Mouse (Mus musculus) liver, embryonic 14.5 days (tissue): ENCODE results near the gene Fam81a. TPM values are rescaled to one million over a fixed set of nuclear protein-coding genes. Genes with fewer than 3 reads are reported as not detected.

Source experiments
- ATAC-seq: fragments of 200-750 bp; cut with Nextera tagmentation; 2 replicates; pipeline ENCODE4 v1.8.0; 2017; ENCODE audit warnings: moderate number of reproducible peaks, mild to moderate bottlenecking, moderate library complexity; ENCODE audit not compliant: insufficient read depth
- DNase-seq, 3 experiments: peaks; one replicate each; pipeline ENCODE4 v3.0.0-alpha.2; 2012 to 2013; ENCODE audit warnings: low read depth in 3 of 3, low spot score in 3 of 3
- H3K27ac ChIP-seq: fragments of 300-500 bp; sonication (generic); 2 replicates; pipeline ENCODE4 v1.5.1; 2014; ENCODE audit warnings: moderate library complexity, mild to moderate bottlenecking, control low read depth, inconsistent platforms
- H3K27me3 ChIP-seq: fragments of 300-500 bp; sonication (generic); 2 replicates; pipeline ENCODE4 v1.6.1; 2014; ENCODE audit warnings: mild to moderate bottlenecking, low read length, moderate library complexity; ENCODE audit not compliant: control insufficient read depth, insufficient read depth
- H3K36me3 ChIP-seq: fragments of 300-500 bp; sonication (generic); replicated peaks from 2 replicates; pipeline ENCODE4 v1.6.1; 2014; ENCODE audit warnings: low read depth; ENCODE audit not compliant: control insufficient read depth, insufficient read depth
- H3K4me1 ChIP-seq, 2 experiments: fragments of 200-500 bp in 1 of 2; fragments of 300-500 bp in 1 of 2; sonication (generic) in 1 of 2; replicated peaks; 2 replicates each; pipeline ENCODE4 v1.6.1; 2012 to 2014; ENCODE audit warnings: antibody characterized with exemption in 1 of 2, inconsistent platforms in 1 of 2, low read length in 1 of 2; ENCODE audit not compliant: control insufficient read depth in 2 of 2, insufficient read depth in 2 of 2
- H3K4me2 ChIP-seq: fragments of 300-500 bp; sonication (generic); 2 replicates; pipeline ENCODE4 v1.6.1; 2014; ENCODE audit warnings: low read depth, mild to moderate bottlenecking, control low read depth, moderate library complexity
- H3K4me3 ChIP-seq, 2 experiments: fragments of 200-500 bp in 1 of 2; fragments of 300-500 bp in 1 of 2; sonication (generic) in 1 of 2; 2 replicates each; pipeline ENCODE4 v1.5.1; 2012 to 2014; ENCODE audit warnings: low read depth in 2 of 2, low read length in 2 of 2, mild to moderate bottlenecking in 2 of 2, control low read depth in 1 of 2, inconsistent platforms in 1 of 2, moderate library complexity in 1 of 2; ENCODE audit not compliant: insufficient read depth in 1 of 2
- H3K9ac ChIP-seq: fragments of 300-500 bp; sonication (generic); replicated peaks from 2 replicates; pipeline ENCODE4 v1.6.1; 2014; ENCODE audit warnings: mild to moderate bottlenecking, control low read depth, moderate library complexity
- H3K9me3 ChIP-seq: fragments of 300-500 bp; sonication (generic); 2 replicates; pipeline ENCODE4 v1.6.1; 2016; ENCODE audit warnings: low read length, mixed read lengths; ENCODE audit not compliant: control insufficient read depth
- CTCF ChIP-seq: IDR thresholded peaks from 2 replicates; pipeline ENCODE4 v1.5.1; 2016; ENCODE audit warnings: antibody characterized with exemption, low read depth, control low read depth
- EP300 ChIP-seq: IDR thresholded peaks from 2 replicates; pipeline ENCODE4 v1.6.1; 2016; ENCODE audit warnings: antibody characterized with exemption, low read depth
- WGBS: fragments of 180-500 bp; shearing (Covaris S2); extraction: QIAGEN DNeasy Blood & Tissue Kit; methylation state at CpG from one replicate; pipeline ENCODE4 v1.1.7; 2014; ENCODE audit not compliant: insufficient replicate concordance; 5-methylcytosine and 5-hydroxymethylcytosine counted together
- polyA plus RNA-seq, 2 experiments: library from polyadenylated mRNA; depleted of rRNA in 1 of 2; stranded (reverse) in 1 of 2; unstranded in 1 of 2; fragments of >200 nt; fragmentation: Nextera tagmentation in 1 of 2; extraction: Ambion mirVana in 1 of 2; gene quantifications; 2 replicates each; pipeline versions ENCODE4 v1.2.1 to v1.2.3; 2012 to 2014

The Fam81a gene
- polyA plus RNA-seq, 2 experiments: 0.36 to 0.47 TPM

- no peak overlapping the region for H3K4me2 ChIP-seq
- no peaks in the 10 kb centered on the region for H3K4me1 ChIP-seq
- WGBS: 63% methylated on average over 5 of the region's 5 CpGs
- DNase-seq (no peak), ATAC-seq (no peak)
- H3K9ac ChIP-seq: no peak overlapping the region
- H3K27ac ChIP-seq: no peak overlapping the region
- no peak overlapping the region for H3K4me3 ChIP-seq
- H3K27me3 ChIP-seq: no peaks in the 10 kb centered on the region
- TF ChIP-seq CTCF (no peak), EP300 (no peak)
- H3K9me3 ChIP-seq: no peaks in the 10 kb centered on the region
- no peaks in the 10 kb centered on the region for H3K36me3 ChIP-seq
These were observed 11.6 kb downstream of the Fam81a start for GRCm38 (mm10) chr9:70130786-70131185.

- no peaks in the 10 kb centered on the region for H3K4me1 ChIP-seq
- TF ChIP-seq EP300 (no peak), CTCF (no peak)
- DNase-seq (no peak), ATAC-seq (no peak)
- no peaks in the 10 kb centered on the region for H3K36me3 ChIP-seq
- no peak overlapping the region for H3K4me2 ChIP-seq
- no peak overlapping the region for H3K27ac ChIP-seq
- H3K9me3 ChIP-seq: no peaks in the 10 kb centered on the region
- 12% methylated on average over 10 of the region's 10 CpGs for WGBS
- no peaks in the 10 kb centered on the region for H3K27me3 ChIP-seq
- no peak overlapping the region for H3K9ac ChIP-seq
- no peak overlapping the region for H3K4me3 ChIP-seq
These were observed 30.5 kb downstream of the Fam81a start for GRCm38 (mm10) chr9:70111869-70112286.

GRCm38 (mm10) chr9:70110871-70111270, 31.5 kb downstream of the Fam81a start:
- H3K9ac ChIP-seq: no peak overlapping the region
- no peaks in the 10 kb centered on the region for H3K4me1 ChIP-seq
- no peaks in the 10 kb centered on the region for H3K27me3 ChIP-seq
- H3K36me3 ChIP-seq: no peaks in the 10 kb centered on the region
- no peak overlapping the region for H3K4me3 ChIP-seq
- no peak overlapping the region for H3K4me2 ChIP-seq
- 56% methylated on average over 7 of the region's 7 CpGs for WGBS
- H3K27ac ChIP-seq: no peak overlapping the region
- DNase-seq: no peak
- H3K9me3 ChIP-seq: no peaks in the 10 kb centered on the region
- TF ChIP-seq CTCF: no peak
- TF ChIP-seq EP300: no peak
- no peak for ATAC-seq

- no peaks in the 10 kb centered on the region for H3K9me3 ChIP-seq
- H3K27ac ChIP-seq: no peak overlapping the region
- no peak overlapping the region for H3K4me2 ChIP-seq
- no peaks in the 10 kb centered on the region for H3K27me3 ChIP-seq
- H3K4me3 ChIP-seq: no peak overlapping the region
- DNase-seq (peak; percentile 23 to 42 (median 29)), ATAC-seq (no peak)
- H3K9ac ChIP-seq: no peak overlapping the region
- WGBS: 11% methylated on average over 3 of the region's 3 CpGs
- TF ChIP-seq EP300 (no peak), CTCF (peak; percentile 85)
- H3K36me3 ChIP-seq: no peaks in the 10 kb centered on the region
- no peaks in the 10 kb centered on the region for H3K4me1 ChIP-seq
These were observed 33.1 kb downstream of the Fam81a start for GRCm38 (mm10) chr9:70109279-70109678.

GRCm38 (mm10) chr9:70108151-70108550, 34.2 kb downstream of the Fam81a start:
- Histone ChIP-seq H3K4me1 (no peaks in the 10 kb centered on the region), H3K9ac (no peak overlapping the region), H3K36me3 (no peaks in the 10 kb centered on the region), H3K4me3 (no peak overlapping the region), H3K27me3 (no peaks in the 10 kb centered on the region), H3K27ac (no peak overlapping the region), H3K9me3 (no peaks in the 10 kb centered on the region), H3K4me2 (no peak overlapping the region)
- DNase-seq: no peak
- WGBS: 50% methylated on average over 5 of the region's 5 CpGs
- ATAC-seq: no peak
- TF ChIP-seq CTCF (no peak), EP300 (no peak)

GRCm38 (mm10) chr9:70105573-70105972, 36.8 kb downstream of the Fam81a start:
- H3K27ac ChIP-seq: no peak overlapping the region
- H3K27me3 ChIP-seq: no peaks in the 10 kb centered on the region
- no peaks in the 10 kb centered on the region for H3K4me1 ChIP-seq
- DNase-seq (no peak), ATAC-seq (no peak)
- H3K9ac ChIP-seq: no peak overlapping the region
- H3K9me3 ChIP-seq: no peaks in the 10 kb centered on the region
- WGBS: 46% methylated on average over 5 of the region's 5 CpGs
- H3K4me2 ChIP-seq: no peak overlapping the region
- no peaks in the 10 kb centered on the region for H3K36me3 ChIP-seq
- H3K4me3 ChIP-seq: no peak overlapping the region
- TF ChIP-seq EP300 (no peak), CTCF (no peak)
